Mouse (Mus musculus) urinary bladder, postnatal 4 days (tissue): ENCODE data around the gene Olfr713.

Experiments
- DNase-seq, 2 experiments: peaks; one replicate each; pipeline ENCODE4 v3.0.0; 2021 to 2022; ENCODE audit warnings: low spot score in 2 of 2

Gene Olfr713

GRCm38 (mm10) chr7:107030874-107031273 is at the start of gene Olfr713:
TSS of gene Olfr713 (plus strand) at chr7:107031174.
- no peak for DNase-seq

GRCm38 (mm10) chr7:106985236-106985635 is 45.7 kb upstream of the Olfr713 start:
- DNase-seq, result no peak

GRCm38 (mm10) chr7:107000798-107001197 is 30.2 kb upstream of the Olfr713 start:
- DNase-seq, result no peak

GRCm38 (mm10) chr7:107004169-107004568 is 26.8 kb upstream of the Olfr713 start:
- no peak for DNase-seq

GRCm38 (mm10) chr7:107005972-107006371 is 25.0 kb upstream of the Olfr713 start, which contains the start of gene Olfr2:
TSS of gene Olfr2 (minus strand) at chr7:107006072.
- DNase-seq, result no peak

GRCm38 (mm10) chr7:107039934-107040563 is 9.1 kb downstream of the Olfr713 start:
- no peak for DNase-seq

GRCm38 (mm10) chr7:107043136-107043535 is 12.2 kb downstream of the Olfr713 start:
- no peak for DNase-seq

- no peak for DNase-seq
Measured at GRCm38 (mm10) chr7:107044407-107044806, 13.4 kb downstream of the Olfr713 start.

GRCm38 (mm10) chr7:107045833-107046232 is 14.9 kb downstream of the Olfr713 start:
- no peak for DNase-seq

- no peak for DNase-seq
Measured at GRCm38 (mm10) chr7:107047578-107047977, 16.6 kb downstream of the Olfr713 start.

GRCm38 (mm10) chr7:107070681-107071080 is 39.7 kb downstream of the Olfr713 start, which contains the start of gene Olfr714:
TSS of gene Olfr714 (plus strand) at chr7:107070981.
- DNase-seq, result no peak
